ENCODE assay signal across 8 mouse cellular contexts in the genomic region with DNA sequence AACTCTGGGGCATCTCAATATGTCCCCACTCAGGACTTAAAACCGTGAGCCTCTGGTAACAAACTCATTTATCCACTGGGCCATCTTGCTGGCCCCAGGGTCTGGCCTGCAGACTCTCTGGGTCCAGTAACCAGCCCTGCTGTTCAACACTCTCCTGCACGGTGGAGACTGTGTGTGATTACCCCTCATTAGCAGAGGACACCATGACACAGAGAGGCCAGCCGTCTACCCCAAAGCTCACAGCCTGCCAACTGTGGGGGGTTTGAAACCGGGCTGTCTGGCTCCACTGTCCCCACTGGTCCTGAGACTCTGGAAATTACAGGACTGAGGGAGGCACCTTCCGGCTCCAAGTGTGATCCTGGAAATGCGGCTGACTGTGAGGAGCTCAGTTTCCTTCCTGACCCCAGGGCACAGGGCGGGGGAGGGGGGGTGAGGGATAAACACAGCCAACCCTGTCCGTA. TPM values are rescaled to one million over a fixed set of nuclear protein-coding genes. Genes with fewer than 3 reads are reported as not detected.
DNase-seq lines count a peak whose midpoint lies in the region; ATAC-seq lines count a peak whose summit lies in the region.

No protein-coding gene starts in this region.

- H3K4me2 ChIP-seq in heart, embryonic 14.5 days (ENCODE audit: low read length), result peak overlapping the region; percentile 93
- peak overlapping the region; percentile 87 for H3K4me2 ChIP-seq in midbrain, embryonic 16.5 days (ENCODE audit: low read length)

- peak; percentile 40 for DNase-seq in kidney, adult 11 months
- no peak for DNase-seq in kidney, adult 18-20 months
- peak; percentile 61 to 73 for DNase-seq in kidney, postnatal 36 days
- no peak for DNase-seq in cerebellum, adult 9-11 months
- no peak for DNase-seq in testis, postnatal 10 days (ENCODE audit: low spot score)
- no peak for DNase-seq in thymus, adult 18-20 months

- H3K4me1 ChIP-seq in heart, embryonic 14.5 days (ENCODE audit: control insufficient read depth in 2 of 2, insufficient read depth in 2 of 2, low read length in 2 of 2), result peaks cover 24 to 33% of the 10 kb centered on the region in 2 experiments
- peaks cover 20% of the 10 kb centered on the region for H3K4me1 ChIP-seq in midbrain, embryonic 16.5 days (ENCODE audit: control insufficient read depth, insufficient read depth, low read length)

- no peaks in the 10 kb centered on the region for H3K9me3 ChIP-seq in heart, embryonic 14.5 days (ENCODE audit: control insufficient read depth, low read length)
- H3K9me3 ChIP-seq in midbrain, embryonic 16.5 days (replicated peaks; ENCODE audit: control insufficient read depth, low read length, poor library complexity, severe bottlenecking), result no peaks in the 10 kb centered on the region

- H3K4me3 ChIP-seq in heart, embryonic 14.5 days (ENCODE audit: control insufficient read depth in 1 of 2, insufficient read depth in 1 of 2, low read depth in 1 of 2, low read length in 2 of 2), result peak overlapping the region; percentile 72 to 85
- no peak overlapping the region for H3K4me3 ChIP-seq in midbrain, embryonic 16.5 days (ENCODE audit: low read depth, low read length)

- H3K9ac ChIP-seq in heart, embryonic 14.5 days (ENCODE audit: low read length), result peak overlapping the region; percentile 88
- no peak overlapping the region for H3K9ac ChIP-seq in midbrain, embryonic 16.5 days (ENCODE audit: low read depth, low read length)

- no peak for ATAC-seq in heart, embryonic 14.5 days (ENCODE audit: insufficient number of reproducible peaks, insufficient read depth, low FRiP score, low read depth)
- no peak for ATAC-seq in midbrain, embryonic 16.5 days

- 17% methylated on average over 8 of the region's 8 CpGs for WGBS in heart, embryonic 14.5 days
- WGBS in midbrain, embryonic 16.5 days, result 42% methylated on average over 8 of the region's 8 CpGs

- peak overlapping the region; percentile 39 to 89 for H3K27ac ChIP-seq in heart, embryonic 14.5 days (replicated peaks in 1 of 2; ENCODE audit: control insufficient read depth in 1 of 2, insufficient read depth in 1 of 2, low read depth in 2 of 2, low read length in 2 of 2)
- H3K27ac ChIP-seq in midbrain, embryonic 16.5 days (ENCODE audit: low read length), result no peak overlapping the region

- H3K27me3 ChIP-seq in heart, embryonic 14.5 days (ENCODE audit: control insufficient read depth, insufficient read depth, low read length), result no peaks in the 10 kb centered on the region
- H3K27me3 ChIP-seq in midbrain, embryonic 16.5 days (ENCODE audit: control insufficient read depth, insufficient read depth, low read depth, low read length), result no peaks in the 10 kb centered on the region

- peaks cover 9% of the 10 kb centered on the region; the same call in 1 of the 2 replicates for H3K36me3 ChIP-seq in heart, embryonic 14.5 days (ENCODE audit: control insufficient read depth, insufficient read depth, low read length)
- H3K36me3 ChIP-seq in midbrain, embryonic 16.5 days (ENCODE audit: control insufficient read depth, insufficient read depth, low read length), result no peaks in the 10 kb centered on the region; the same call in 1 of the 2 replicates

RNA-seq across cellular contexts. Expression of gene Rilpl1, which starts 2.0 kb away (rescaled TPM):
- 27.2 and 28.3 TPM in 2 replicates for polyA plus RNA-seq in heart, embryonic 14.5 days (2014; fragmentation: Nextera tagmentation; extraction: Ambion mirVana)
- 10.6 and 11.7 TPM in 2 replicates for polyA plus RNA-seq in midbrain, embryonic 16.5 days (2015; fragmentation: Nextera tagmentation; extraction: Ambion mirVana)

RNA-seq across cellular contexts. Expression of gene Tmed2, which starts 11.3 kb away (rescaled TPM):
- 437 and 446 TPM in 2 replicates for polyA plus RNA-seq in heart, embryonic 14.5 days (2014; fragmentation: Nextera tagmentation; extraction: Ambion mirVana)
- polyA plus RNA-seq in midbrain, embryonic 16.5 days (2015; fragmentation: Nextera tagmentation; extraction: Ambion mirVana), result 340 and 348 TPM in 2 replicates

RNA-seq across cellular contexts. Expression of gene Ddx55, which starts 23.4 kb away (rescaled TPM):
- 6.5 and 8.3 TPM in 2 replicates for polyA plus RNA-seq in heart, embryonic 14.5 days (2014; fragmentation: Nextera tagmentation; extraction: Ambion mirVana)
- 25.7 and 27.8 TPM in 2 replicates for polyA plus RNA-seq in midbrain, embryonic 16.5 days (2015; fragmentation: Nextera tagmentation; extraction: Ambion mirVana)

RNA-seq across cellular contexts. Expression of gene Snrnp35, which starts 46.3 kb away (rescaled TPM):
- 9.6 and 11.5 TPM in 2 replicates for polyA plus RNA-seq in heart, embryonic 14.5 days (2014; fragmentation: Nextera tagmentation; extraction: Ambion mirVana)
- polyA plus RNA-seq in midbrain, embryonic 16.5 days (2015; fragmentation: Nextera tagmentation; extraction: Ambion mirVana), result 19.9 and 21.7 TPM in 2 replicates

RNA-seq across cellular contexts. Expression of gene Eif2b1, which starts 49.7 kb away (rescaled TPM):
- 57.6 and 60.4 TPM in 2 replicates for polyA plus RNA-seq in heart, embryonic 14.5 days (2014; fragmentation: Nextera tagmentation; extraction: Ambion mirVana)
- 62.1 and 63.6 TPM in 2 replicates for polyA plus RNA-seq in midbrain, embryonic 16.5 days (2015; fragmentation: Nextera tagmentation; extraction: Ambion mirVana)

Comparison
In these comparisons a context has a peak if more than half of its experiments do, and no peak if none do; other contexts are left out.
1. DNase-seq: peak in kidney, adult 11 months (single experiment) and kidney, postnatal 36 days (2 of 2); none in kidney, adult 18-20 months (single experiment), cerebellum, adult 9-11 months (single experiment), testis, postnatal 10 days (single experiment) and thymus, adult 18-20 months (0 of 2).